In genomic region chr3:126597596-126598328, GRCm38 (mm10) we compare ENCODE assay signal across 7 mouse cellular contexts. TPM values are rescaled to one million over a fixed set of nuclear protein-coding genes. Genes with fewer than 3 reads are reported as not detected.
DNase-seq lines count a peak whose midpoint lies in the region; ATAC-seq and TF ChIP-seq lines count a peak whose summit lies in the region.

No protein-coding gene starts in this region.

- no peak for TF ChIP-seq POLR2A in bone marrow macrophage, adult 2 months (IDR thresholded peaks at IDR 0.05; ENCODE audit: borderline replicate concordance, low read depth, low read length)

- no peak for TF ChIP-seq CTCF in bone marrow macrophage, adult 2 months (IDR thresholded peaks at IDR 0.05; ENCODE audit: low read depth, low read length)
- no peak for TF ChIP-seq CTCF in intestine, postnatal 0 days (IDR thresholded peaks at IDR 0.05; ENCODE audit: low read depth)
- no peak for TF ChIP-seq CTCF in lung, postnatal 0 days (IDR thresholded peaks at IDR 0.05)

- H3K27me3 ChIP-seq in forebrain, embryonic 12.5 days: no peaks in the 10 kb centered on the region
- H3K27me3 ChIP-seq in intestine, postnatal 0 days (replicated peaks; ENCODE audit: control insufficient read depth, insufficient read depth, low read length): no peaks in the 10 kb centered on the region
- no peaks in the 10 kb centered on the region for H3K27me3 ChIP-seq in lung, postnatal 0 days (replicated peaks; ENCODE audit: insufficient read depth, low read length)

- peak overlapping the region; percentile 95 for H3K27ac ChIP-seq in bone marrow macrophage, adult 2 months (ENCODE audit: insufficient read depth, low read depth, low read length)
- peak overlapping the region; percentile 95; the same call in 1 of the 2 replicates for H3K27ac ChIP-seq in forebrain, embryonic 12.5 days
- peak overlapping the region; percentile 99 for H3K27ac ChIP-seq in intestine, postnatal 0 days (ENCODE audit: low read depth, low read length)
- H3K27ac ChIP-seq in lung, postnatal 0 days (ENCODE audit: low read length): peak overlapping the region; percentile 99

- no peak for TF ChIP-seq EP300 in lung, postnatal 0 days (IDR thresholded peaks at IDR 0.05)

- peak overlapping the region; percentile 80 for H3K9ac ChIP-seq in forebrain, embryonic 12.5 days
- peak overlapping the region; percentile 84 for H3K9ac ChIP-seq in intestine, postnatal 0 days (ENCODE audit: low read depth, low read length)
- H3K9ac ChIP-seq in lung, postnatal 0 days (replicated peaks; ENCODE audit: low read depth): peak overlapping the region; percentile 78

- H3K4me2 ChIP-seq in forebrain, embryonic 12.5 days: peak overlapping the region; percentile 92
- H3K4me2 ChIP-seq in intestine, postnatal 0 days (replicated peaks; ENCODE audit: low read depth): peak overlapping the region; percentile 87
- peak overlapping the region; percentile 91 for H3K4me2 ChIP-seq in lung, postnatal 0 days (replicated peaks; ENCODE audit: low read depth, low read length)

- H3K4me1 ChIP-seq in bone marrow macrophage, adult 2 months (ENCODE audit: control insufficient read depth, insufficient read depth, low read length): peaks cover 6% of the 10 kb centered on the region
- peaks cover 10% of the 10 kb centered on the region for H3K4me1 ChIP-seq in forebrain, embryonic 12.5 days
- no peaks in the 10 kb centered on the region for H3K4me1 ChIP-seq in intestine, postnatal 0 days (replicated peaks; ENCODE audit: control insufficient read depth, insufficient read depth, low read length)
- no peaks in the 10 kb centered on the region; the same call in 1 of the 2 replicates for H3K4me1 ChIP-seq in lung, postnatal 0 days (ENCODE audit: insufficient read depth, low read depth, low read length)

- H3K9me3 ChIP-seq in forebrain, embryonic 12.5 days: no peaks in the 10 kb centered on the region
- no peaks in the 10 kb centered on the region for H3K9me3 ChIP-seq in intestine, postnatal 0 days (ENCODE audit: control insufficient read depth)
- H3K9me3 ChIP-seq in lung, postnatal 0 days (ENCODE audit: low read length): no peaks in the 10 kb centered on the region

- H3K4me3 ChIP-seq in bone marrow macrophage, adult 2 months (ENCODE audit: insufficient read depth, low read length): peak overlapping the region; percentile 80
- H3K4me3 ChIP-seq in forebrain, embryonic 12.5 days (replicated peaks): peak overlapping the region; percentile 75
- peak overlapping the region; percentile 68 for H3K4me3 ChIP-seq in intestine, postnatal 0 days (ENCODE audit: low read depth, low read length)
- peak overlapping the region; percentile 84 for H3K4me3 ChIP-seq in lung, postnatal 0 days (ENCODE audit: low read depth, low read length)

- H3K36me3 ChIP-seq in forebrain, embryonic 12.5 days (replicated peaks): no peaks in the 10 kb centered on the region
- H3K36me3 ChIP-seq in intestine, postnatal 0 days (ENCODE audit: control insufficient read depth, insufficient read depth): peaks cover 8% of the 10 kb centered on the region
- no peaks in the 10 kb centered on the region; the same call in 1 of the 2 replicates for H3K36me3 ChIP-seq in lung, postnatal 0 days (ENCODE audit: insufficient read depth, low read length)

- DNase-seq in right cerebral cortex, adult 18-20 months: peak; percentile 23
- no peak for DNase-seq in right cerebral cortex, postnatal 14 days
- DNase-seq in lung, postnatal 0 days (ENCODE audit: low spot score): peak; percentile 42
- peak; percentile 20 for DNase-seq in retina, postnatal 7 days (ENCODE audit: low read depth, low spot score)

- ATAC-seq in forebrain, embryonic 12.5 days (ENCODE audit: low FRiP score): no peak
- peak; percentile 9 for ATAC-seq in intestine, postnatal 0 days
- no peak for ATAC-seq in lung, postnatal 0 days

- WGBS in forebrain, embryonic 12.5 days: under 1% methylated on average over 29 of the region's 29 CpGs
- 0% methylated on average over 29 of the region's 29 CpGs for WGBS in intestine, postnatal 0 days
- WGBS in lung, postnatal 0 days: 0% methylated on average over 29 of the region's 29 CpGs

RNA-seq across cellular contexts. Expression of gene Camk2d, which starts 1.7 kb away (rescaled TPM):
- polyA plus RNA-seq in bone marrow macrophage, adult 2 months (2012; ENCODE audit: insufficient read depth, insufficient read length, missing spikeins): 40.0 and 59.0 TPM in 2 replicates
- 19.7 and 24.0 TPM in 2 replicates for polyA plus RNA-seq in forebrain, embryonic 12.5 days (2016; fragmentation: Nextera tagmentation; extraction: Ambion mirVana)
- polyA plus RNA-seq in intestine, postnatal 0 days (2015; fragmentation: Nextera tagmentation; extraction: Ambion mirVana): 42.6 and 50.4 TPM in 2 replicates
- 36.6 and 39.9 TPM in 2 replicates for polyA plus RNA-seq in lung, postnatal 0 days (2015; fragmentation: Nextera tagmentation; extraction: Ambion mirVana)
